Mouse (Mus musculus) forebrain, embryonic 13.5 days (tissue): ENCODE data around the gene Terb2. TPM values are rescaled to one million over a fixed set of nuclear protein-coding genes. Genes with fewer than 3 reads are reported as not detected.

Experiments
- ATAC-seq: fragments of 200-750 bp; cut with Nextera tagmentation; 2 replicates; pipeline ENCODE4 v1.8.0; 2017
- H3K27ac ChIP-seq: fragments of 300-500 bp; sonication (generic); 2 replicates; pipeline ENCODE4 v1.5.1; 2015; ENCODE audit warnings: inconsistent platforms, mild to moderate bottlenecking, moderate library complexity
- H3K27me3 ChIP-seq: fragments of 300-500 bp; sonication (generic); 2 replicates; pipeline ENCODE4 v1.6.1; 2015; ENCODE audit warnings: mild to moderate bottlenecking, inconsistent platforms
- H3K36me3 ChIP-seq: fragments of 300-500 bp; sonication (generic); 2 replicates; pipeline ENCODE4 v1.6.1; 2015; ENCODE audit warnings: mild to moderate bottlenecking, inconsistent platforms; ENCODE audit not compliant: poor library complexity, severe bottlenecking
- H3K4me1 ChIP-seq: fragments of 300-500 bp; sonication (generic); 2 replicates; pipeline ENCODE4 v1.6.1; 2015; ENCODE audit warnings: inconsistent platforms
- H3K4me2 ChIP-seq: fragments of 300-500 bp; sonication (generic); 2 replicates; pipeline ENCODE4 v1.6.1; 2015; ENCODE audit warnings: inconsistent platforms, mild to moderate bottlenecking, moderate library complexity
- H3K4me3 ChIP-seq: fragments of 300-500 bp; sonication (generic); 2 replicates; pipeline ENCODE4 v1.5.1; 2015; ENCODE audit warnings: mild to moderate bottlenecking, inconsistent platforms
- H3K9ac ChIP-seq: fragments of 300-500 bp; sonication (generic); 2 replicates; pipeline ENCODE4 v1.6.1; 2015; ENCODE audit warnings: mild to moderate bottlenecking, inconsistent platforms
- H3K9me3 ChIP-seq: fragments of 300-500 bp; sonication (generic); replicated peaks from 2 replicates; pipeline ENCODE4 v1.6.1; 2016; ENCODE audit warnings: inconsistent platforms
- WGBS: fragments of 180-500 bp; shearing (Covaris S2); methylation state at CpG from one replicate; pipeline ENCODE4 v1.1.7; 2015; 5-methylcytosine and 5-hydroxymethylcytosine counted together
- polyA plus RNA-seq: library from polyadenylated mRNA; unstranded; fragments of >200 nt; fragmentation: Nextera tagmentation; extraction: Ambion mirVana; gene quantifications from 2 replicates; pipeline ENCODE4 v1.2.1, GENCODE M21; 2015

Gene Terb2
- polyA plus RNA-seq, 1 experiment from 2014 or later: not detected

DNA sequence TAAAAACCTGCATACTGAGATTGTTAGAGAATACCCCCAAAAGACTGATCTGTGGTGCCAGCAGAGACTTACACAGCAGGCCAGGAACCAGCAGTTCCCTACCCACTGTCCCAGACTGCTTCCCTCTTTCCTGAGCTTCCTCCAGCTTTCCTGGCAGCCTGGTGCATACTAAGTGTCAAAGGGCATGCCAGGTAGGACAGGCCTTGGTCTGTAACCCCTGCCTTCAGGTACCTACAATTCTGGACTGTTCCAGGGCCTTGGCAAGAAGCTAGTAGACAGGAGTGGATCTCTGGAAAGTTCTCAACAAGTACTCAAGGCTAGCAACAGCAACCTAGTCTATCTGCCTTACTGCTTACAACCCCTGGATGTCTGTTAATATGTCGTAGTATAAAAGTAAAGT is 34.9 kb upstream of the Terb2 start:
- ATAC-seq: no peak
- 97% methylated on average over 1 of the region's 1 CpGs for WGBS
- Histone ChIP-seq H3K9ac (no peak overlapping the region), H3K27me3 (no peaks in the 10 kb centered on the region), H3K9me3 (no peaks in the 10 kb centered on the region), H3K36me3 (no peaks in the 10 kb centered on the region; the same call in 1 of the 2 replicates), H3K4me1 (peaks cover 10% of the 10 kb centered on the region), H3K4me2 (no peak overlapping the region), H3K4me3 (no peak overlapping the region), H3K27ac (no peak overlapping the region)

DNA sequence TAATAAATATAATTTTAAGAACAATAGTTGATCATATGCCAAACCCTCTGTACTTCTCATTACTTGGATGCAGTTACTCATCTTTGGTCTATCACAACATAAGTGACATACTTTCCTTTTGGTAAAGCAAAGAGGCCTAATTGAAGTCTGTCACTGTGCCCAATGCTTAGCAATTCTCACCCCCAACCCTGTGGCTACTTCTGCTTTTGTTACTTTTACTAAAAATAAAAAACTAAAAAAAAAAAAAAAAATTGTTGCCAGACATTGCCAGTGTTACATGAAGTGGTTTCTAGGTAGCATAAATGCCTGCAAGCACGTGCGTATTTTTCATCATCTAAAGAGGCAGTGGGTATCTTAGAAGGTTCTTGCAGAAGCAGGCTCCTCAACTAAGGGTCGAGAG is 33.2 kb upstream of the Terb2 start:
- Histone ChIP-seq H3K9ac (no peak overlapping the region), H3K4me1 (peaks cover 6% of the 10 kb centered on the region), H3K36me3 (no peaks in the 10 kb centered on the region; the same call in 1 of the 2 replicates), H3K27ac (no peak overlapping the region), H3K9me3 (no peaks in the 10 kb centered on the region), H3K4me3 (no peak overlapping the region), H3K27me3 (no peaks in the 10 kb centered on the region), H3K4me2 (no peak overlapping the region)
- ATAC-seq: no peak
- 85% methylated on average over 3 of the region's 3 CpGs for WGBS

DNA sequence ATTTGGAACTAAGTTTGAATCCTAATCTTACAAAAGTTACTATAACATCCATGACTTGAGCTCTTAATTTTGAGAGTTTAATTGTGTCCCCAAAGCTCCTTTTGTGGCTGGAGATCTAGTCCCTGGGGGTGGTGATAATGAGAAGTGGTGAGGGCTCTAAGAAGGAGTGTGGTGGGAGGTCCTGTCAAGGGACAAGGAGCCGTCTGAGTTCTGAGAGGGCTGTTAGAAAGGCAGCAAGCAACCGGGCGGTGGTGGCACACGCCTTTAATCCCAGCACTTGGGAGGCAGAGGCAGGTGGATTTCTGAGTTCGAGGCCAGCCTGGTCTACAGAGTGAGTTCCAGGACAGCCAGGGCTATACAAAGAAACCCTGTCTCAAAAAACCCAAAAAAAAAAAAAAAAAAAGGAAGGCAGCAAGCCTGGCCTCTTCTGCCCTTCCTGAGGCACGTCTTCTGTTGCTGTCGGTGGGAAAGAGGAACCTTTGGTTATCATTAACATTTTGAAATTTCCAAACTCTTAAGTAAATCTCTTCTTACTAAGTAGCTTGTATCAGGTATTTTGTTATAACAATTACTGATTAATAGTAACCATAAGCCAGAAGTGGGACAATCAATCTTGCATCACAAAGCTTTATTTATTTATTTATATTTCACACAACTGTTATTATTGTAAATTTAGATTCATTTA is 32.2 kb upstream of the Terb2 start:
- Histone ChIP-seq H3K9me3 (no peaks in the 10 kb centered on the region), H3K4me3 (no peak overlapping the region), H3K36me3 (no peaks in the 10 kb centered on the region; the same call in 1 of the 2 replicates), H3K4me2 (no peak overlapping the region), H3K27me3 (no peaks in the 10 kb centered on the region), H3K27ac (no peak overlapping the region), H3K9ac (no peak overlapping the region), H3K4me1 (no peaks in the 10 kb centered on the region)
- ATAC-seq: no peak
- WGBS: 84% methylated on average over 7 of the region's 7 CpGs

GRCm38 (mm10) chr2:122154479-122154878 is 31.6 kb upstream of the Terb2 start:
- WGBS: 94% methylated on average over 2 of the region's 2 CpGs
- no peaks in the 10 kb centered on the region; the same call in 1 of the 2 replicates for H3K36me3 ChIP-seq
- ATAC-seq: no peak
- H3K9me3 ChIP-seq: no peaks in the 10 kb centered on the region
- no peak overlapping the region for H3K4me2 ChIP-seq
- H3K27me3 ChIP-seq: no peaks in the 10 kb centered on the region
- H3K9ac ChIP-seq: no peak overlapping the region
- H3K4me3 ChIP-seq: no peak overlapping the region
- H3K4me1 ChIP-seq: no peaks in the 10 kb centered on the region
- no peak overlapping the region for H3K27ac ChIP-seq

- no peak overlapping the region for H3K27ac ChIP-seq
- no peaks in the 10 kb centered on the region for H3K27me3 ChIP-seq
- H3K4me3 ChIP-seq: no peak overlapping the region
- no peaks in the 10 kb centered on the region for H3K4me1 ChIP-seq
- no peak overlapping the region for H3K4me2 ChIP-seq
- H3K9me3 ChIP-seq: no peaks in the 10 kb centered on the region
- 74% methylated on average over 2 of the region's 2 CpGs for WGBS
- H3K36me3 ChIP-seq: no peaks in the 10 kb centered on the region; the same call in 1 of the 2 replicates
- H3K9ac ChIP-seq: no peak overlapping the region
- ATAC-seq: no peak
Measured at GRCm38 (mm10) chr2:122155292-122155691, 30.8 kb upstream of the Terb2 start.

GRCm38 (mm10) chr2:122156051-122156700 is 29.9 kb upstream of the Terb2 start:
- 92% methylated on average over 4 of the region's 4 CpGs for WGBS
- H3K9ac ChIP-seq: no peak overlapping the region
- no peak overlapping the region for H3K27ac ChIP-seq
- H3K27me3 ChIP-seq: no peaks in the 10 kb centered on the region
- no peaks in the 10 kb centered on the region; the same call in 1 of the 2 replicates for H3K36me3 ChIP-seq
- H3K4me3 ChIP-seq: no peak overlapping the region
- no peak overlapping the region for H3K4me2 ChIP-seq
- no peaks in the 10 kb centered on the region for H3K4me1 ChIP-seq
- ATAC-seq: no peak
- no peaks in the 10 kb centered on the region for H3K9me3 ChIP-seq

GRCm38 (mm10) chr2:122157561-122157960 is 28.5 kb upstream of the Terb2 start:
- H3K4me3 ChIP-seq: no peak overlapping the region
- no peaks in the 10 kb centered on the region for H3K36me3 ChIP-seq
- H3K4me1 ChIP-seq: no peaks in the 10 kb centered on the region
- H3K9me3 ChIP-seq: no peaks in the 10 kb centered on the region
- no peak overlapping the region for H3K9ac ChIP-seq
- no peak for ATAC-seq
- H3K27ac ChIP-seq: no peak overlapping the region
- no peak overlapping the region for H3K4me2 ChIP-seq
- H3K27me3 ChIP-seq: no peaks in the 10 kb centered on the region

DNA sequence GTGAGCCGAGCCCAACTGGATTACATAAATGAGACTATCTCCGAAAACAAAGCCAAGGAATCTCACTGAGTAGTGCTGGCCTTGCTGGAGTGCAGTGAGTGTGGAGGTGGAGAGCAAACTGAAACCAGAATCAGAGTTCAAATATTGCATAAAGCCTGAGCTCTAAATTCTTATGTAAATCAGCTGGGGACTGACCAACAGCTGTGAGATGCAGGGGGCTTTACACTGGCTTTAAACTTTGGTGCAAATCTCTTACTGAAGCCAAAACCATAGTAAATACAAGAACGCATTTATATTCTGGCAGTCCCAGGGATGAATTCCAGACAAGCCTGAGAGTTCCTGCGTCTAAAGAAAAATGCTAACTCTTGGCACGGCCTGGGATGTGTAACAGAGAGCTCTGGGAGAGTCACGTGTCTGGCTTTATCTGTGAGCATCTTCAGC is 27.7 kb upstream of the Terb2 start:
- H3K4me2 ChIP-seq: no peak overlapping the region

GRCm38 (mm10) chr2:122159667-122160066 is 26.4 kb upstream of the Terb2 start:
- Histone ChIP-seq H3K27ac (no peak overlapping the region), H3K9ac (no peak overlapping the region), H3K27me3 (no peaks in the 10 kb centered on the region), H3K4me2 (no peak overlapping the region), H3K4me3 (no peak overlapping the region), H3K9me3 (no peaks in the 10 kb centered on the region), H3K4me1 (no peaks in the 10 kb centered on the region), H3K36me3 (no peaks in the 10 kb centered on the region)
- WGBS: 88% methylated on average over 6 of the region's 6 CpGs
- no peak for ATAC-seq

More for the DNA sequence above, 27.7 kb upstream of the Terb2 start:
- H3K27ac ChIP-seq: no peak overlapping the region
- H3K9me3 ChIP-seq: no peaks in the 10 kb centered on the region
- no peaks in the 10 kb centered on the region for H3K27me3 ChIP-seq
- no peak overlapping the region for H3K4me3 ChIP-seq
- no peak overlapping the region for H3K9ac ChIP-seq
- H3K4me1 ChIP-seq: no peaks in the 10 kb centered on the region
- ATAC-seq: no peak
- WGBS: 58% methylated on average over 6 of the region's 6 CpGs
- no peaks in the 10 kb centered on the region for H3K36me3 ChIP-seq

- Histone ChIP-seq H3K4me3 (no peak within 1 kb of the TSS), H3K9ac (no peak within 1 kb of the TSS), H3K4me1 (no peaks in the 10 kb centered on the region), H3K4me2 (no peak within 1 kb of the TSS), H3K36me3 (no peaks in the 10 kb centered on the region), H3K9me3 (no peaks in the 10 kb centered on the region), H3K27me3 (no peaks in the 10 kb centered on the region), H3K27ac (no peak within 1 kb of the TSS)
- 39% methylated on average over 2 of the region's 2 CpGs for WGBS
- 0 out of 2 replicates have a peak, but pooled peaks have one; percentile 61 for ATAC-seq
Measured at GRCm38 (mm10) chr2:122160680-122161079, 25.4 kb upstream of the Terb2 start, which contains the start of gene Trim69. Trim69 (plus strand) TSS chr2:122160700.

GRCm38 (mm10) chr2:122161542-122161941 is 24.5 kb upstream of the Terb2 start:
- no peak overlapping the region for H3K4me2 ChIP-seq
- H3K36me3 ChIP-seq: no peaks in the 10 kb centered on the region
- no peaks in the 10 kb centered on the region for H3K9me3 ChIP-seq
- H3K27ac ChIP-seq: no peak overlapping the region
- no peak for ATAC-seq
- H3K4me3 ChIP-seq: no peak overlapping the region
- WGBS: 45% methylated on average over 4 of the region's 4 CpGs
- no peak overlapping the region for H3K9ac ChIP-seq
- H3K4me1 ChIP-seq: no peaks in the 10 kb centered on the region
- no peaks in the 10 kb centered on the region for H3K27me3 ChIP-seq

DNA sequence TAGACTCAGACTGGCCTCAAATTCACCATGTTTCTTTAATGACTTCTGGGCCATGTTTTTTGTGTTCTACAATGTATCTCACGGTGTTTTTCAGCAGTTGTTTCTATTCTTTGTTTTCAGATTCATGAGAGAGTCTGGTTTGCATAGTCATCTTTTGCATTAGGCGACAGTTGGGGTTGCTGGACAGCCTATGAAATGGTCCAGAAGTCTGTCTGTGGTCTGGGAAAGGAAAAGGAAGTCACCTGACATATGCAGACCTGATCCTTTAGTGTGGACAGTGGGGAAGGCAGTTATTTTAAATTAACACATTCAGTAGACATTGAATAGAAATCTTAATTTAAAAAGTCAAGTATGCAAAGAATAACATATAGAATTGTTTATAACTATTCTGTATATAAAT is 23.5 kb upstream of the Terb2 start:
- WGBS: 75% methylated on average over 2 of the region's 2 CpGs

More for the DNA sequence above, 23.5 kb upstream of the Terb2 start:
- H3K9ac ChIP-seq: no peak overlapping the region
- no peaks in the 10 kb centered on the region for H3K27me3 ChIP-seq
- no peaks in the 10 kb centered on the region for H3K4me1 ChIP-seq
- H3K36me3 ChIP-seq: no peaks in the 10 kb centered on the region
- H3K27ac ChIP-seq: no peak overlapping the region
- H3K9me3 ChIP-seq: no peaks in the 10 kb centered on the region
- no peak overlapping the region for H3K4me2 ChIP-seq
- no peak for ATAC-seq
- no peak overlapping the region for H3K4me3 ChIP-seq
